9 mouse cellular contexts compared by ENCODE assay signal in the genomic region with DNA sequence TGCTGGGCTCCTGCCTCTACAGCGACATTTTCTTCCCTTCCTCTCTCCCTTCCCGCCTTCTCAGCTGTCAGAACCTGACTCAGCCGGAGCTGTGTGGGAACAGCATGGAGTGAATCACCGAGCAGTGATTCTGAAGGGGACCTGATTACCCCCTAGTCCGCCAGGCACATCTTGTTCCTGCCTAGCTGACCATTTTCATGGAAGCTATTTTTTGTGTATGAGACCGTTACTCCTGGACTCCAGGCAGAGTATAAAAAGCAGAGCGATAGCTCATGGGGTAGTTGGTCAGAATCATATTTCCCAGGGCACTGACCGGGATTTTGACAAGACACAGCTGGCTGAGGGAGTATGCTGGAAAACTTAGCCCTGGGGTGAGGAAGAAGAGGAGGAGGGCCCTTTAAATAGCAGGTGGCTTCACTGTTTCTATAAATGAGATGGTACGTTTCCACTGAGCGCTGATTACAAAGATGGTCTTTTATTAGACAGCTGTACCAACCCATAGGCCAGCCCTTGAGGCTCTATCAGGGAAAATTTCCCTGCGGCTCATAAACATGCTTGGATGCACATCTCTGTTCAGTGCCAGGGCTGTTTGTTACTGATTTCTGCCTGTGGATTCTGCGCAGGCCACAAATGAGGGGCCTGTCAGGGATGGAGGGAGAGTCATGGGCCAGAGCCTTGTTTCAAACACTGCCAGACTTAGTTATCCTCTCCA.
A peak's percentile ranks its signal among the peaks of the same experiment; 100 is the strongest.
DNase-seq lines count a peak whose midpoint lies in the region; ATAC-seq and TF ChIP-seq lines count a peak whose summit lies in the region.
"Had no signal": no experiment of that assay in that cellular context is flagged by ENCODE, and none has a peak within 500 bp of the region (broad histone marks: within the 10 kb centered on the region; RNA-seq: fewer than 3 reads in every experiment).

No protein-coding gene starts in this region.

- H3K27ac ChIP-seq in forebrain, embryonic 13.5 days, result peak overlapping the region; percentile 35; the same call in 1 of the 2 replicates
- H3K27ac ChIP-seq in forebrain, embryonic 11.5 days (ENCODE audit: low read depth, low read length), result no peak overlapping the region
- no peak overlapping the region for H3K27ac ChIP-seq in kidney, embryonic 16.5 days (ENCODE audit: low read length)
- H3K27ac ChIP-seq: limb, embryonic 15.5 days had no signal

- peak; percentile 59 for ATAC-seq in forebrain, embryonic 13.5 days
- ATAC-seq in forebrain, embryonic 11.5 days (replicated peaks; ENCODE audit: low FRiP score), result no peak
- peak; percentile 64; the same call in 1 of the 2 replicates for ATAC-seq in kidney, embryonic 16.5 days (ENCODE audit: low FRiP score, low TSS enrichment)

- no peak overlapping the region for H3K4me2 ChIP-seq in forebrain, embryonic 13.5 days
- H3K4me2 ChIP-seq in forebrain, embryonic 11.5 days (ENCODE audit: low read depth, low read length, severe bottlenecking), result no peak overlapping the region
- H3K4me2 ChIP-seq in kidney, embryonic 16.5 days (replicated peaks; ENCODE audit: low read depth, low read length), result no peak overlapping the region; the same call in 1 of the 2 replicates
- H3K4me2 ChIP-seq: limb, embryonic 15.5 days had no signal

- H3K9me3 ChIP-seq in forebrain, embryonic 13.5 days (replicated peaks), result no peaks in the 10 kb centered on the region
- H3K9me3 ChIP-seq in forebrain, embryonic 11.5 days (ENCODE audit: control insufficient read depth, low read length), result no peaks in the 10 kb centered on the region
- no peaks in the 10 kb centered on the region for H3K9me3 ChIP-seq in kidney, embryonic 16.5 days (ENCODE audit: low read length)
- H3K9me3 ChIP-seq: limb, embryonic 15.5 days had no signal

- no peak overlapping the region for H3K4me3 ChIP-seq in forebrain, embryonic 13.5 days
- H3K4me3 ChIP-seq in forebrain, embryonic 11.5 days (ENCODE audit: low read depth, low read length), result no peak overlapping the region
- no peak overlapping the region for H3K4me3 ChIP-seq in kidney, embryonic 16.5 days (ENCODE audit: low read length)
- H3K4me3 ChIP-seq: limb, embryonic 15.5 days had no signal

- intact Hi-C loops in left cerebral cortex, postnatal 25 days (cut with DNase I), result loop anchor here (1.0 to 5.0 kb wide), 4 partner anchors 26 to 302 kb away; a partner anchor contains a TSS

- H3K9ac ChIP-seq in forebrain, embryonic 13.5 days, result no peak overlapping the region
- no peak overlapping the region for H3K9ac ChIP-seq in forebrain, embryonic 11.5 days (ENCODE audit: low read length)
- H3K9ac ChIP-seq in kidney, embryonic 16.5 days (replicated peaks; ENCODE audit: low read length), result no peak overlapping the region
- H3K9ac ChIP-seq: limb, embryonic 15.5 days had no signal

- TF ChIP-seq POLR2A in brain, embryonic 14.5 days (IDR thresholded peaks at IDR 0.05; ENCODE audit: borderline replicate concordance, extremely low read depth, insufficient read depth, insufficient read length, poor library complexity, severe bottlenecking), result no peak

- H3K27me3 ChIP-seq in forebrain, embryonic 13.5 days, result no peaks in the 10 kb centered on the region
- H3K27me3 ChIP-seq in forebrain, embryonic 11.5 days (ENCODE audit: control insufficient read depth, insufficient read depth, low read length), result no peaks in the 10 kb centered on the region
- H3K27me3 ChIP-seq in kidney, embryonic 16.5 days (ENCODE audit: insufficient read depth, low read length), result no peaks in the 10 kb centered on the region
- H3K27me3 ChIP-seq: limb, embryonic 15.5 days had no signal

- H3K36me3 ChIP-seq in forebrain, embryonic 13.5 days (ENCODE audit: poor library complexity, severe bottlenecking), result no peaks in the 10 kb centered on the region
- no peaks in the 10 kb centered on the region for H3K36me3 ChIP-seq in forebrain, embryonic 11.5 days (ENCODE audit: control insufficient read depth, insufficient read depth, low read length)
- H3K36me3 ChIP-seq in kidney, embryonic 16.5 days (ENCODE audit: insufficient read depth, low read length), result no peaks in the 10 kb centered on the region
- H3K36me3 ChIP-seq: limb, embryonic 15.5 days had no signal

- TF ChIP-seq CTCF in brain, embryonic 14.5 days (IDR thresholded peaks at IDR 0.05; ENCODE audit: borderline replicate concordance, extremely low read depth, insufficient read depth, insufficient read length), result no peak

- WGBS in forebrain, embryonic 13.5 days, result 61% methylated on average over 12 of the region's 12 CpGs
- 84% methylated on average over 12 of the region's 12 CpGs for WGBS in forebrain, embryonic 11.5 days
- 38% methylated on average over 12 of the region's 12 CpGs for WGBS in kidney, embryonic 16.5 days

- DNase-seq in forebrain, embryonic 11.5 days (ENCODE audit: low spot score), result no peak
- DNase-seq in kidney, postnatal 10 days, result no peak
- peak; percentile 72 for DNase-seq in brain, embryonic 14.5 days (ENCODE audit: low read depth)
- DNase-seq in left cerebral cortex, postnatal 25 days (ENCODE audit: low spot score in 2 of 2), result peak; percentile 45 to 90
- no peak for DNase-seq in thymus, postnatal 14 days
- no peak for DNase-seq in lung, adult 18-20 months

- peaks cover 17% of the 10 kb centered on the region for H3K4me1 ChIP-seq in forebrain, embryonic 13.5 days
- H3K4me1 ChIP-seq in forebrain, embryonic 11.5 days (replicated peaks; ENCODE audit: control insufficient read depth, insufficient read depth, low read length), result 0 out of 2 replicates have a peak, but pooled peaks cover 3% of the 10 kb centered on the region
- no peaks in the 10 kb centered on the region for H3K4me1 ChIP-seq in kidney, embryonic 16.5 days (ENCODE audit: insufficient read depth, low read length)

Comparison
In these comparisons a context has a peak if more than half of its experiments do, and no peak if none do; other contexts are left out.
1. DNase-seq: peak in brain, embryonic 14.5 days (single experiment) and left cerebral cortex, postnatal 25 days (2 of 2); none in forebrain, embryonic 11.5 days (single experiment), kidney, postnatal 10 days (single experiment), thymus, postnatal 14 days (single experiment) and lung, adult 18-20 months (0 of 2).